Mouse (Mus musculus) granulocyte monocyte progenitor cell, adult 5-6 weeks (primary cell): Measurements from ENCODE around the gene Zswim3. TPM values are rescaled to one million over a fixed set of nuclear protein-coding genes. Genes with fewer than 3 reads are reported as not detected.
A peak's percentile ranks its signal among the peaks of the same experiment; 100 is the strongest.
"Not testable (repeated sequence)": the region's sequence is repeated elsewhere in the genome, so short reads cannot be mapped to it uniquely, and the experiment has no call there.

Source experiments
- ATAC-seq: replicated peaks from 2 replicates; pipeline ENCODE4 v1.8.0; 2016; ENCODE audit warnings: mild to moderate bottlenecking, moderate TSS enrichment, inconsistent platforms; ENCODE audit not compliant: poor library complexity, severe bottlenecking
- total RNA-seq, 2 experiments: library from RNA; stranded (forward) in 1 of 2; stranded (reverse) in 1 of 2; fragments of 200-712, 200-1000 nt in 1 of 2; fragments of >200 nt in 1 of 2; fragmentation: Nextera tagmentation in 1 of 2; gene quantifications; 2 replicates each; pipeline ENCODE4 v1.2.3; 2014 to 2017

Gene Zswim3
- total RNA-seq, 2 experiments from 2014 or later = 2.0 to 4.1 TPM

- ATAC-seq = no peak
These were observed 25.3 kb upstream of the Zswim3 start, which contains the start of gene Tnnc2 for GRCm38 (mm10) chr2:164779481-164780086. Tnnc2 (minus strand) TSS chr2:164779967.

- ATAC-seq = no peak
These were observed 23.0 kb upstream of the Zswim3 start for GRCm38 (mm10) chr2:164781876-164782275.

GRCm38 (mm10) chr2:164783926-164784581 is 20.8 kb upstream of the Zswim3 start:
- no peak for ATAC-seq

GRCm38 (mm10) chr2:164784869-164785420 is 20.0 kb upstream of the Zswim3 start:
- no peak for ATAC-seq

GRCm38 (mm10) chr2:164785481-164786387 is 19.2 kb upstream of the Zswim3 start, which contains the start of gene Snx21:
Snx21 (plus strand) TSS chr2:164785823.
- ATAC-seq = peak; percentile 59

- ATAC-seq = no peak
These were observed 18.5 kb upstream of the Zswim3 start for GRCm38 (mm10) chr2:164786388-164786885.

GRCm38 (mm10) chr2:164787032-164787431 is 17.9 kb upstream of the Zswim3 start:
- peak; percentile 81 for ATAC-seq

GRCm38 (mm10) chr2:164787779-164788178 is 17.1 kb upstream of the Zswim3 start:
- ATAC-seq = no peak

GRCm38 (mm10) chr2:164788411-164788810 is 16.5 kb upstream of the Zswim3 start:
- no peak for ATAC-seq

- ATAC-seq = no peak
These were observed 14.4 kb upstream of the Zswim3 start for GRCm38 (mm10) chr2:164790451-164790850.

GRCm38 (mm10) chr2:164791841-164792261 is 13.0 kb upstream of the Zswim3 start:
- ATAC-seq = no peak

GRCm38 (mm10) chr2:164792400-164793190 is 12.3 kb upstream of the Zswim3 start:
- no peak for ATAC-seq

GRCm38 (mm10) chr2:164793236-164793635 is 11.7 kb upstream of the Zswim3 start:
- ATAC-seq = peak; percentile 38; the same call in 1 of the 2 replicates

- ATAC-seq = no peak
These were observed 11.1 kb upstream of the Zswim3 start for GRCm38 (mm10) chr2:164793772-164794171.

- peak; percentile 80 for ATAC-seq
These were observed 10.6 kb upstream of the Zswim3 start for GRCm38 (mm10) chr2:164794293-164794692.

- no peak for ATAC-seq
These were observed 9.0 kb upstream of the Zswim3 start for GRCm38 (mm10) chr2:164795868-164796267.

- not testable (repeated sequence) for ATAC-seq
These were observed 6.3 kb upstream of the Zswim3 start for GRCm38 (mm10) chr2:164798554-164798953.

GRCm38 (mm10) chr2:164800252-164801004 is 4.5 kb upstream of the Zswim3 start:
- ATAC-seq = no peak
